Mouse (Mus musculus) skeletal muscle tissue, adult 2 months (tissue): Measurements from ENCODE around the gene Rad54l.

Experiments
- DNase-seq: peaks from one replicate; pipeline ENCODE4 v3.0.0-alpha.2; 2012; ENCODE audit warnings: low read depth, low spot score

Rad54l gene

DNA sequence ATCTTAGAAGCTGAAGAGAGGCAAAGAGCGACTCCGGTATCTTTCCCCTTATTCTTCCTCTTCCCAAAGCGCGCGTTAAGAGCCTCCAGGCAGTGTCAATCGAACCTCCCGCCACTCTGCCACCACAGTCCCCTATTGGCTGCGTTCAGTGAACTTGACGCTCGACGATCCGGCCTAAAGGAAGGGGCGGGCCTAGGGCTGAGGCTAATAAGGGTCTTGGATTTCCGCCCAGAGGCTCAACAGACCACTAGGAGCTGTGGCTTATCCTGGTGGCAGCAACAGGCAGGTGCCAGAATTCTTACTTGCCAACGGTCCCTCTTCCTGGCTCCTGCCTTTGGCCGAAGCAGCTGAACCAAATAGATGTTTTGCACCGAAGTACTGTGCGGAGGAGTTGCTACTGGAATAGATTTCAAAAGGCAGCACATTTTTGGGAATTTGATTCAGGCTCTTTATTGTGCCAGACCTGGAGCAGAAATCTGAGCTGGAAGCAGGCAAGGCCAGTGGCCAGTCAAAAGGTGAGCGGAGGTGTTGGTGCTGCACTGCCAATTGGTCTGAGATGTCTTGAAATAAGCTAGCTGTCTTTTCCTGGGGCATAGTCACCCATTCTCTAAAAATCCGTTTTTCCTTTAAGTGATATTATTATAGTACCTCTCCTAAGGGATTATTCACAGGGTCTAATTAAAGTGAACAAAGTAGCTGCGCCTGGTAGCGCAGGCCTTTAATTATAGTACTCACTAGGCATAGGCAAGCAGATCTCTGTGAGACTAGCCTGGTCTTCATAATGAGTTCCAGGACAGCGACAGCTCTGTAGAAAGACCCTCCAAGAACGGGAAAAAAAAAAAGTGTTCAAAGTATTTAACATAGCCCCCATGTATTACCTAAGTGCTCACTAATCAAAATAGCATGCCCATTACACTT lies at the start of gene Rad54l, which contains the start of gene Pomgnt1:
Gene Rad54l (minus strand): TSS at position 89 of the 918 bp plus-strand sequence.
Gene Pomgnt1 (plus strand): TSS at position 239 of the 918 bp plus-strand sequence.
- DNase-seq, result peak; percentile 81

DNA sequence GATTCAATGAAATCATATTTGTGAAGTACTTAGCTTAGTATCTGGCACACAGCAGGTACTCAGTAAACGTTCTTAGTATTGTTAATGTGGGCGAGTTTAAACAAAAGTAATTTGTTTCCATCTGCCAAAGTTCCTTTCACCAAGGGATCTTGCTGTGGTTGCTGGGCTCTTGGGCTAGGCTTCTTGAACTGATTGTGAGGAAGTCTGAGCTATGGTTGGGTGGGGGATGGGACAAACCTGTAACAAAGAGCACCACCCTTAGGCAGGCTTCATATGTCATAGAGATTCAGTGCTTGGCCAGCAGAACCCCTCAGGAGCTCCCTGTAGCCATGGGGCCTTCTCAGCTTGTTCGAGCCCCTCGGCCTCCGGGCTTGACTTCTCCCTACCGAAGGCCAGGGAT lies 49.6 kb upstream of the Rad54l start, which contains the start of the genes 1700042G07Rik and Gm49337:
Gene 1700042G07Rik (plus strand): TSS at position 301 of the 400 bp plus-strand sequence.
Gene Gm49337 (plus strand): TSS at position 313 of the 400 bp plus-strand sequence.
- no peak for DNase-seq

DNA sequence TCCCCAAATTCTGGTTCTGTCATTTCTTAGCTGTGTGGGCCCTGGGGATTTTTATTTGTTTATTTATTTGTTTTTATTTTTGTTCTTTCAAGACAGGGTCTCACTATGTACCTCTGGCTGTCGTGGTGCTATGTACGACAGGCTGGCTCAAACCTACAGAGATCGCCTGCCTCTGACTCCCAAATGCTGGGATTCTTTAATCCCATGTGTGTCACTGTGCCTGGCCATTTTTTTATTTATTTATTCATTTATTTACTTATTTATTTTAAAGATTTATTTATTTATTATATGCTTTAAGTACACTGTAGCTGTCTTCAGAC lies 45.8 kb upstream of the Rad54l start:
- no peak for DNase-seq

DNA sequence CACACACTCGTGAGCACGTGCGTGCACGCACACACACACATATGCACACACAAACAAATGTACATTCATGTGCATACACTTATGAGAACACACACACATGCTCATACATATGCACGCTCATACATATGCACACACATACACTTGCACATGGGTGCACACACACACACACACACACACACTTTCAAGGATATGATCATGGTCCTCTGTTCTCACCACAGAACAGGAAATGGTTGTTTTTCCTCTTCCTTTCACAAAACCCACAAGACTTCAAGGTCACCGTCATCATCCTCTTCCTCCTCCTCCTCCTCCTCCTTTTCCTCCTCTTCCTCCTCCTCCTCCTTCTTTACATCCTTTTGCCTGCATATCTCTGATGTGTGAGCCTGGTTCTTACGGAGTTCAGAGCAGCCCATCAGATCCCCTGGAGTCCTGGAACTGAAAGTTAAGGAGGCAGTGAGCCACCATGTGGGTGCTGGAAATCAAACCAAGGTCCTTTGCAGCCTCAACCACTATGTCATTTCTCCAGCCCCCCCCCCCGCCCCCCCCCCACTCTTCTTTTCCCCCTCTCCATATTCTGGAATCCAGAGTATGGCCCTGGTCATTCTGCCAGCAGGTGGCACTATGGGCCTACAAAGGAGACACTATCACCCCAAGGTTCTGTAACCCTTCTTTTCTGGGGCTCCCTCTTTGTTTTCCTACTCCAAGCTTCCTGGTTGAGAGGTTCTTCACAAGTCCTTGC lies 45.3 kb upstream of the Rad54l start:
- no peak for DNase-seq

DNA sequence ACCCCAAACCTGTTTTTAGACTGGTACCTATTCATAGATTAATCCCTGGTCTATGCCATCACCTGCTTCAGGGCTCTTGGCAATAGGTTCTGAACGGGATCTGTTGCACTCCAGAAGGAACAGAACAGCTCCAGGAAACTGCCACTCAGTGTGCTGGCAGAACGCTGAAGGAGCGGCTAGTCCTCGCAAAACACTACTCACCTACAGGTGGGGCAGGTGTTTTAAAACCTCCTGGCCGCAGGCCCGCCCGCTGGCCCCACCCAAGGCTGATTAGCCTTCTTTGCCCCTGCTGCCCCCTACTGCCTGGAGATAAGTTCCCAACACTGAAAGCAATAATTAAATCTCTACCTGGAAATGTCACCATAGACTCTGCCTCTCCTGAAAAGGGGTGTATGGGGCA lies 43.9 kb upstream of the Rad54l start, which contains the start of gene Tspan1:
Gene Tspan1 (minus strand): TSS at position 198 of the 400 bp plus-strand sequence.
- no peak for DNase-seq

DNA sequence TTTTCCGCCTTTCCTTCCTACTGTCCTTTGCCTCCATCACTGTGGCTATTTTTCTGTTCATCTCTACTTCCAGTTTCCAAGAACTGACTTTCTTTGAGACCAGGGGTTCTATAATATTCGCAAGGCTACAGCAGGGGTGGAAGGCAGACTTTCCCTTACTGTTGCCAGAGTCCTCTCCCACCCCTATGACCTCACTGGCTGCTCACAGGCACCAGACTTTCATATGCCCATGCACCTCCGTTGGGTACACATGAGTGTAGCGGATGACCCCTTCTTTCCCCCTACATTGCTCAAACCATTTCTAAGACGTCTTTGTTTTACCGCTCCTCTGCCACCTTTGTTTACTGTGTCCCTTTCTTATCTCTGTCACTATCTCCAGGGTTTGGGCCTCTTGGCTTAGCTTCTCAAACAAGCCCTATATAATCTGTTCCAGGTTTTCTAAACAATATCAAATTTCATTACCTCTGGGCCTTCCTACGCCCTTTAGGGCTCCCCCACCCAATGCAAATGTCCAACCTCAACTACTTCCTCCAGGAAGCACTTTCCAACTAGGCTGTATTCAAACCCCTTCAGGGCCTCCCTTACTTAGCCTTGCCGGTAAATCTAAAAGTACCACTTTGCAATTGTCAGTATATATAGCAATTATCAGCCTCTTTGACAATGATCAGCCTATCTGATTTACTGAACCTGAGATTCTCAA lies 42.4 kb upstream of the Rad54l start:
- DNase-seq, result no peak

DNA sequence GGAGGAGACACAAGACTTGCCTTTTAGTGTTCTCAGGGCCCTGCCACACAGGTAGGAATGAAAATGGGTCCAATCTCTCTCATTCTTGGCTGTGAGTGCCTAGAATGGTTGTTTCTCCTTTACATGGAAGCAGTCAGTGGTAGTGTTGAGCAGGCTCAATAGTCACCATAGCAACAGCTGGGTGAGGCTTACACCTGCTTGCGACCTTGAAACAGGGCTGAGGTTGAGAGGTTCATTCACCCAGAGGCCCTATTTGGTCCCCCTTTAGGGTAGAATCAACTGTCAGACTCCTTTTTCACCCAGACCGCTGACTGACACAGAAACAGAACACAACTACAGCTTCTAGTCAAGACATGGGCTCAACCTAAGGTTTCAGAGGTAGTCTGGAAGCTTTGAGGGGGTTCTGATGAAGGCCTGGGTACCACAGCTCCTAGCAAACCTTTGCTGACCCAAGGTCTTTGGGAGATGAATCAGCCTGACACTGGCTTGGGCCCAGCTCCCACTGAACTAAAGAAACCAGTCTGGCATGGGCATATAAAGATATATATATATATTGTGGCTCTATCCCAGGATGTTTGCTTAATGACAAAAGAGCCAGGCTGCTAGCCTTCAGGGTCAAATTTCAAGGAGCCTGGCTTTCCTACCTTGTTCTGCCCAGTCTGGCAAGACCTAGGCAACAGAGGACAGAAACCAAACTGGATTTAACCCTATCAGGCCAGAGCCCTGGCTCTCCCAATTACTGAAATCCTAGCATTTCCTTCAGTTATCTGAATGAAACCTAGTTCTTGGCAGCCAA lies 41.5 kb upstream of the Rad54l start:
- DNase-seq, result no peak

DNA sequence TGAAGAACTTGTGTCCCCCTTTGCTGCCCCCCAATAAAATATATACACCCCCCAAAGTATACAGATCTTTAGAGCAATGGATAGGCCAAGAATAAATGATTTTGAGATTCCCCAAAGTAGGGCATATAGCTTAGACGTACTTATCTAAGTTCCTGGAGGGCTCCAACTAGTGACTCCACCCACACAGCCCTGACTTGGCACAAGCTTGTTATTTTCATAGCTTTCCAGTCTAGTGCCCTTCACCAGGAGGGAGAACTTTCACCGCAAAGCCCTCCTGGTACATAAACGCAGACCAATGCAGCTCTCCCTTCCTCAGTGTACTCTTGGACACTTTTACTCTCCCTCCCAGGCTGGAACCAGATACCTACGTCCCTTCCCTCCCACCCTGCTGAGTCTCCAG lies 38.7 kb upstream of the Rad54l start:
- DNase-seq, result no peak

DNA sequence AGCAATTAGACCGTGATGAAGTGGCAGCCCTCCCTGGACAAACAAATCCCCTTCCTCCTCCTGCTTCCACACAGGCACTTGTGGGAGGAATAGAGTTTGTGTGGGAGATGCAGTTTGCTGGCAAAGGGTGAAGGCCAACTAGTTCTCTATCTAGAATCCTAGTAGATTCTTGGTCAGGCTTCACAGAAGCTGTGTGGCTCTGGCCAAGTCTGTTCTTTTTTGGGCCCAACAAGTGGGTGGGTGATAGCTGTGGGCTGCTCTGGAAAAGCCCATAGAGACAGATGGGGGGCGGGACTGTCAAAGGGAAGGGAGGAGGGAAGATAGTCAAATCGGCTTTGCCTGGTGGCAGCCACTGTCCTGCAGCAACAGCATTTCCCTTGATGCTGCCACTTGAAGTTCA lies 37.3 kb upstream of the Rad54l start:
- no peak for DNase-seq

DNA sequence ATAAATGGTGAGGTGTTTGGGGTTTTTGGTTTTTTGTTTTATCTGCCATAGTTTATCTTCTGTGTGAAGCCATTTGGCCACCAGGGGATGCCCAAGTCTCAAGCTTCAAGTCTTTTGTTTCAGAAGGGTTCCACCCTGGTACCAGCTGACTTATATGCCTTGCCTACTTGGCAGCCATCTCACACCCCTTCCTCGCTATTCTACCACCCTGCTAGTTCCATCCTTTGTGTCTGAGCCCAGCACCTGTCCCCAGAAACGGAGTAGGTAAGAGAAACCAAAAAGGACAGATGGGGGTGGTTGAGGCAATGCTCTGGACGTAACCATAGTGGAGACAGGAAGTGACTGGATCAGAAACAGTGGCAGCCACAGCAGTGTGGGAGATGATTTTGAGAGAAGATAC lies 36.4 kb upstream of the Rad54l start:
- DNase-seq, result no peak

DNA sequence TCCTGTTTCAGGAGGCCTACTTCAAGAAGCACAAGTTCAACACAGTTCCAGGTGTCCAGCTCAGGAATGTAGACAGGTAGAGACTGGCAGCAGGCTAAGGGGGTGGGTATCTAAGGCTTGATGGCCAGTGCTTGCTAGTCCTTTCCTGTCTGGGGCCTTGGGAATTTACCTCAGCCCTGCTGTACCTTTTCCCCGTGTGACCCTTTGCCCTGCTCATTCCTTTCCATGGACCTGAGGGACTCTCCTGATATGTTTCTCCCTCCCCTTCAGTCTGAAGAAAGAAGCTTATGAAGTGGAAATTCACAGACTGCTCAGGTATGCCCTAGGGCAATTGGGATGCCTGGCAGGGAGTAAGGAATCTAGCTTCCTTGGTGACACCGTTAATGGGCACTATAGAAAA lies 34.4 kb upstream of the Rad54l start:
- DNase-seq, result no peak

DNA sequence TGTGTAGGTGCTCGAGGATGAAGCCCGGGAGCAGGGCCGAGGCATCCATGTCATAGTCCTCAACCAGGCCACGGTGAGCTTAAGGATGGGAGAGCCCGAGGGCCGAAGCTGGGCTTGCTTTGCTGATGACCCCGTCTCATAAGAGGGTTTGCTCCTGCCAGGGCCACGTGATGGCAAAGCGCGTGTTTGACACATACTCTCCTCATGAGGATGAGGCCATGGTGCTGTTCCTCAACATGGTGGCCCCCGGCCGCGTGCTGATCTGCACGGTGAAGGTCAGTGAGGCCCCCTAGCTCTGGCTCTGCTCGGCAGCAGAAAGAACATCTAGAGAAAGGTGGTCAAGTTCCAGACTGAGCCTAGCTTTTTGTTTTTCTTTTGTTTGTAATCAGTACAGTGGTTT lies 29.2 kb upstream of the Rad54l start:
- DNase-seq, result no peak

DNA sequence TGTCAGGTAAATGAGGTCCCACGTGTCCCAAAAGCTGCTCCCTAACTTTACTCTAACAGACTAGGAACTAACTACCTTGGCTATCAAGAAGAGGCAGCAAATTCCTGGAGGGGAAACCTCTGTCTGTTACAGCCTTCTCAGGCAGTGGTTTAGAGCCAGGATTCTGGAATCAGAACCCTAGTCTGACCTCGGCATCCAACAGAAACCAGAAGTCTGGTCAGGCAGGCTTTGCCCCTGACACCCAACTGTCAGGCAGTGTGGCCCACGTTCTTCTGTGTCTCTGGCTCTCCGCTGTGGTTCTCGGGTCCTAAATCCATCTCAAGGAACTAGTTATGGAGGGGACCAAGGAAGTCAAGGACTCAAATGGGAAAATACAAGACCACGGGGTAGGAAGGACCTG lies 27.7 kb upstream of the Rad54l start, which contains the start of gene Lurap1:
Gene Lurap1 (minus strand): TSS at position 101 of the 400 bp plus-strand sequence.
- DNase-seq, result no peak

DNA sequence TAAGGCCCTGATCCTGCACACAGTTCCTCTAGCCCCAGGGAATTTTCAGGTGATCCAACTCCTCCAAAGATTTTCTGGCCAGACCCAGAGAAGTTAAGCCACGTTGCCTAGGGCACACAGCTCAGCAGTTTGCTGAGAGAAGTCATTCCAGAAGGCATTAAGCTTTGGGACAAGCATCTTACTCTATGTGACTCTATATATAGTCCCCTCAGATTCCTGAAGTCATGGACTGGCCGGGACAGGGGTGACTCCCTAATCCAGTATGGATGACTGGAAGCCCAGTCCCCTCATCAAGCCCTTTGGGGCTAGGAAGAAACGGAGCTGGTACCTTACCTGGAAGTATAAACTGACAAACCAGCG lies 27.4 kb upstream of the Rad54l start:
- no peak for DNase-seq

DNA sequence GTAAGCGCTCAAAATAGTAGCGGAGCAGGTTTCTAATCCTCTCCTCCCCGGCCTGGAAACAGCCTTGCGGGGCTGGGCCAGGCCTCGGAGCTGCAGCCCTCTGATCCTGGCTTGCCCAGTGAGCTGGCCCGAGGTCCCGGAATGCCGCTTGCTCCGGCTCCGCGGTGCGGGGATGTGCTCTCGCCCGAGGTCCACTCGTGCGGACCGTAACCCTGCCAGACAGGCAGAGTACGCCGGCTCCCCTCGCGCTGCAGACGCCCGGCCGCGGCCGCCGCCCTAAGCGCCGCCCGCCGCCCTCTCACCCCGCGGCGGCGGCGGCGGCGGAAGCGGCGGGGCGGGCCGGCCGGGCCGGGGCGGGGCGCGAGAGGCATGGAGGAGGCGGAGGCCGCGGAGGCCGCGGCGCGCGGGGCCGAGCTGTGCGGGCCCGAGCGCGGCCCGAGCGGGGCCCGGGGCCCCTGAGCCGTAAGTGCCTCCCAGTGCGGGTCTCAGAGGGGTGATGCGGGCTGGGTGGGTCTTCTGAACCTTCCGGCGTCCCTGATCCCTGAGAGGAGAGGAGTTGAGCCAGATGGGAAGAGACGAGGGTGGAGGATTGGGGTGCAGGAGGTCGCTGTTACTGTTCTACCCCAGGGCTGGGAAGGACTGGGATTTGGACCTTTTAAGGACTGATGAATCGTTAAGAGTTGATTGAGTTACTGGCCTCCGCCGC lies 26.8 kb upstream of the Rad54l start:
- peak; percentile 52 for DNase-seq

DNA sequence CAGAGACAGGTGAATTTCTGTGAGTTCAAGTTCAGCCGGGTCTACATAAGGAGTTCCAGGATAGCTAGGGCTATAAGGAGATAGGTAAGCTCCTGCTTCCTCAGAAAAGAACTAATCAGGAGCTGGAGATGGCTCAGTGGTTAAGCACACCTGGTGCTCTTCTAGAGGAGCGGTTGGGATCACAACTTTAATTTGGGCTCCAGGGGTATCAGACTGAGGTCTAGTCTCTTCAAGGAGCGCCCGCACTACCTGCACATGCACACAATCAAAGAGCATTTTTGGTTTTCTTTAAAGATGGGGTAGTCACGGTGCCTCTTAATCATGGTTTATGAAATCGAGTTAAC lies 26.3 kb upstream of the Rad54l start:
- DNase-seq, result no peak

DNA sequence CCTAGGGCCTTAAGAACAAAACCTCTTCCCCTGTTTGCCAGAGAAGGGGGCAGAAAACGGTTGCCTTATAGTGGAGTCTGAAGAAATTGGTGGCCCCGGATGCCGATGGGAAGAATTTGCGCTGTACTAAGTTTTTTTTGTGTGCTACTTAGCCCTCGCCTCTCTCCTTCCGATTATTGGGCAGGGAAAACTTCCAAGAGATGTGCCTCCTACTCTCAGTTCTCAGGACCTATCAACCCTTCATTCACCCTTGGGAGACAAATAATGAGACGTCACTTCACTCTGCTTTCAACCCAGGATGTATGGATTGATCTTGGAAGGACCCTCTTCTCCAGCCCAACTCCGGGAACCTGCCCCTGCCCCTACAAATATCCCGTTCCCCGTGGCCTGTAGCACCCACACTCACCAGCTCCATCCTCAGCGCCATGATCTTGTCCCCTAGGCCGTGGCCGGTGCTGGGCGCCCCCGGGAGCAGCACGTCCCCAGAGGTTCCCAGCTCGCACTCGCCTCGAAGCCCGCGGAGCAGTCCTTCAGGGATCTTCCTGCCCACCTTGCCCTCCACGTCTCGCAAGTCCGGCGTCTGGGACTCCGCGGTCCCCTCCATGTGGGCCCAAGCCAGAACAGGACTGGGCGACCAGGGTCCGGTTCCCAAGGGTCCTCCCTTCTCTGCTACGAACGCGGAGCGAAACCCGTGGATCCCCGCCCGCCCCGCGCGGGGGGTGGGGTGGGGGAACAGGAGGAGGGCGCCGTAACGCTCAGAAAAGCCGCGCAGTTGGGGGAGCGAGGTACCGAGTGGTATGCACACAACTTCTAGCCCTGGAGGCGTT lies 20.6 kb upstream of the Rad54l start:
- DNase-seq, result no peak

DNA sequence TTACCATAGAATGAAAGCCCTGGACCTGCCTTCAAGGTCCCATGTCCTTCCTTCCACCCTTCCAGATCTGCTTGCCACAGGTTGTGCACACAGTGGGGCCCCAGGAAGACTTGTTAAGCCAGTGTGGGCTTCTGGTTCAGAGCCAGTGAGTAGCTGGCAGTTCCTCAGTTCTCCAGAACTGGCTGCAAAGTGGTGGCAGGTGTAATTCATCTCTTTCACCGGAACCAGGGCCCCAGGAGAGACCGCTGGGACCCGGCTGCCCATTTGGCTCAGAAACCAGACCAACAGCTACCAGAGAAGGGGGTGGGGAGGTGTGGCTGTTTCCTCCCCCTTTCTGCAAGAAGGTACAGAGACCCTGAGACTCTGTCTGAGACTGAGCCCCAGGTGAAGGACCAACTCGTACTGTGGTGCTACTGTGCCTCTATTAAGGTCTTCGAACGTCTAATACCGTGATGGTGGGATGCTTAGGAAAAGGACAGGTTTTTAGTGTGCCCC lies 19.9 kb upstream of the Rad54l start:
- no peak for DNase-seq

DNA sequence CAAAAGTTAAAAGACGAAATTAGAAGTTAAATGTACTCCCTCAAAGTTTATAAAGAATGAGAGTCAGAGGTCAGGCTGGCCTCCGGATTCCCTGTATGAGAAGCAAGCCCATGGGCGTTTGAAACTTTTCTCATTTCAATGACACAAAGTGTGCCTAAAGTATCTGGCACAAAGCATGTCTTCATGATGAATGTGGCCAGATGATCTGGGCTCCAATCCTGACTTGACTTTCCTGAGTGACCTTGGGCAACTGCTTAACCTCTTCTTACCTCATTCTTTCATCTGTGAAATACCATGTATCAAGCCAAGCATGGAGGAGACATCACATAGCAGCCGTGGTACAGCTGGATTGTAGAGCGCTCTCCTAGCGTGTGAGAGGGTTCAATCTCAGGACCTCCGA lies 18.8 kb upstream of the Rad54l start:
- DNase-seq, result no peak

DNA sequence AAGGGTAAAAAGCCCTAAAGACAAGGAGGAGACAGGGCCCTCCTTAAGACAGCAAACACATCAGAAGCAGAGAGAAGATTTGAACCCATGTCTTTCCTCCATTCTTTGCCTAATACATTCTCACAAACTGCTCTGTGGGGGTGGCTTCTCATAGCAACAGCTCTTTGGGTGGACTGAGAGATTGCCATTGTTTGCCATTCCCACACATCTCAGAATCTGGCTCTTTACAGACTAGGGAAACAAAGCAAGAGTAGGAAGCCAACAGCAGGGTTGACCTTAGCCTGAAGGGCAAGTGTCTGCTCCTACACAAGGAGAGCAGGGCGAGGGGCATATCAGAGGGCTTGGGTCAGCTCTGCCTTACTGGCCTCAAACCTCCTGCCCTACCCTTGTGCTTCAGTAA lies 18.2 kb upstream of the Rad54l start:
- no peak for DNase-seq
